Mouse (Mus musculus) Patski (cell line): ENCODE measurements around the gene Copz2. TPM values are rescaled to one million over a fixed set of nuclear protein-coding genes. Genes with fewer than 3 reads are reported as not detected.
"Not testable (repeated sequence)": the region's sequence is repeated elsewhere in the genome, so short reads cannot be mapped to it uniquely, and the experiment has no call there.

Experiments
- ATAC-seq: fragments of 100-300 bp; one replicate; pipeline ENCODE4 v1.8.0; 2021
- CTCF ChIA-PET: fragments of 350-600 bp; sonication (Branson Sonifier 250); formaldehyde crosslinking; loops from one replicate; lab custom pipeline; 2022; ENCODE audit warnings: inconsistent platforms; lab: Charles Lee
- POLR2A ChIA-PET: fragments of 350-600 bp; sonication (Branson Sonifier 250); formaldehyde crosslinking; loops from one replicate; lab custom pipeline; 2022; ENCODE audit warnings: antibody characterized with exemption, inconsistent platforms; lab: Charles Lee
- DNase-seq: peaks from one replicate; pipeline ENCODE4 v3.0.0-alpha.2; 2011; ENCODE audit warnings: low read depth, low spot score
- H3K27me3 ChIP-seq: fragments of 371-371 bp; one replicate; pipeline ENCODE4 v1.5.1; 2021
- CTCF ChIP-seq: fragments of 100-300 bp; IDR thresholded peaks from one replicate; pipeline ENCODE4 v1.5.1; 2021
- in situ Hi-C: fragments of 300-500 bp; cut with MboI; formaldehyde crosslinking; loops from 3 replicates; pipeline ENCODE4 v1.11.1; 2018; ENCODE audit warnings: low pct_unique_long_range_greater_than_20kb, mixed read lengths
- polyA plus RNA-seq: library from polyadenylated mRNA; unstranded; gene quantifications from one replicate; pipeline ENCODE4 v1.2.3, GENCODE M21; 2021

Gene Copz2
- polyA plus RNA-seq, 1 experiment from 2014 or later: 56.7 TPM

DNA sequence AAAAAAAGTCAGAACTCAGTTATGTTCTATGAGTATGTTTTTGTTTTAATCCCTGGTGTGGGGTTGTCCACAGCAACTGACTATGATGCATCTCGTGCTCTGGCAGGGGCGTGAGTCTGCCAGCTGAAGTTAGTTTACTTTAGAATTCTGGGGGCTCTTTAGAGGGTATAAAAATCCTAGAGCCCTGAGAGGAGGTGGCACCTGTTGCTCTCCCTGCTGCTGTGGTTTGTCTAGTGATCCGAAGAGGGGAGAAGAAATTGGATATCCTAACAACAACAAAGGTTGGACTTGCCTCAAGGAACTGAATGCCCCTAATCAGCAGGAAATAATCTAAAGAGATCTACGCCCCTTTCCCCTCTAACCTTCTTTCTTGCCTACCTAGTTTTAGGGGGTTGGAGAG lies 11.3 kb upstream of the Copz2 start:
- no peaks in the 10 kb centered on the region for H3K27me3 ChIP-seq
- POLR2A ChIA-PET: interaction anchor here (1.3 to 1.4 kb wide), 2 partner anchors 24 to 588 kb away, joined by 3 read pairs; no protein-coding TSS in a partner anchor
- CTCF ChIA-PET: interaction anchor here (0.9 to 1.9 kb wide), 3 partner anchors 19 to 72 kb away, joined by 3 to 5 read pairs (median 3); no protein-coding TSS in a partner anchor
- in situ Hi-C loops: no loop called here
- ATAC-seq: no peak
- TF ChIP-seq CTCF: no peak
- DNase-seq: no peak

DNA sequence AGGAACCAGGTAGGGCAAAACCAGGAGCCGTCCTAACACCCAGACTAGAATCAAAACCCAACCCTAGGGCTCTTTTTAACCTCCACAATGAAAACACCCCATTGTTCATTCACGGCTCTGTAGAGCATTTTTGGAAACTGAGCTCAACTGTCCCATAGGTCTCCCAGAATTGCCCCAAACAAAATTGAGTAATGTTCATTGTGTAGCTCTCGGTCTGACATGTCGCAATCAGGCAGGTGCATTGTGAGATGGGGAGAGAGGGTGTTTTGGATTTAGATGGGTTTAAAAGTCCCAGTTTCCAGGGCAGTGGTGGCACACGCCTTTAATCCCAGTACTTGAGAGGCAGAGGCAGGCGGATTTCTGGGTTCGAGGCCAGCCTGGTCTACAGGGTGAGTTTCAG lies 10.2 kb upstream of the Copz2 start:
- no peak for ATAC-seq
- in situ Hi-C loops: no loop called here
- no peak for TF ChIP-seq CTCF
- DNase-seq: no peak
- CTCF ChIA-PET: interaction anchor here (0.9 to 1.9 kb wide), 3 partner anchors 18 to 73 kb away, joined by 3 to 5 read pairs (median 3); no protein-coding TSS in a partner anchor
- H3K27me3 ChIP-seq: no peaks in the 10 kb centered on the region
- POLR2A ChIA-PET: interaction anchor here (1.0 kb wide), 1 partner anchor 9 kb away, joined by 4 read pairs; no protein-coding TSS in a partner anchor

GRCm38 (mm10) chr11:96839877-96840276 lies 9.8 kb upstream of the Copz2 start:
- no peak for TF ChIP-seq CTCF
- in situ Hi-C loops: no loop called here
- H3K27me3 ChIP-seq: no peaks in the 10 kb centered on the region
- POLR2A ChIA-PET: interaction anchor here (0.9 to 1.0 kb wide), 2 partner anchors 9 to 18 kb away, joined by 3 to 4 read pairs; no protein-coding TSS in a partner anchor
- ATAC-seq (no peak), DNase-seq (no peak)
- CTCF ChIA-PET: interaction anchor here (1.4 to 1.9 kb wide), 2 partner anchors 18 to 43 kb away, joined by 3 to 5 read pairs; no protein-coding TSS in a partner anchor

- no peak for TF ChIP-seq CTCF
- H3K27me3 ChIP-seq: no peaks in the 10 kb centered on the region
- no peak for DNase-seq
- ChIA-PET CTCF (interaction anchor here (1.9 kb wide), 1 partner anchor 17 kb away, joined by 5 read pairs; no protein-coding TSS in a partner anchor), POLR2A (interaction anchor here (0.9 to 1.7 kb wide), 2 partner anchors 16 to 19 kb away, joined by 3 read pairs; no protein-coding TSS in a partner anchor)
- in situ Hi-C loops: no loop called here
- ATAC-seq: no peak
Observed at GRCm38 (mm10) chr11:96840290-96840689, 9.4 kb upstream of the Copz2 start.

DNA sequence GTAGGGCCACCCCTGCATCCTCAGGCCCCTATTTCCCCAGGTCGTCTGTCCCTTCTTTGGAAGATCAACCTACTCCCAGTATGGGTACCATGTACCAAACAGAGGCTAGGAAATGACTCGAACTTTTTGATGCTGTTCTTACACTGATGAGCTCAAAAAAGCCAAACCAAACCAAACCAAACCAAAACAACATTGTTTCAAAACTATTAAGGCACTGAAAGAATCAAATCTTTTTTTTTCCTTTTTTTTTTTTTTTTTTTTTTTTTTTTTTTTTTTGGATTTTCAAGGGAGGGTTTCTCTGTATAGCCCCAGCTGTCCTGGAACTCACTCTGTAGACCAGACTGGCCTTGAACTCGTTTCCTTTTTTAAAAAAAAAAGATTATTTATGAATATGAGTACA lies 6.0 kb upstream of the Copz2 start:
- H3K27me3 ChIP-seq: no peaks in the 10 kb centered on the region
- ChIA-PET CTCF (no interaction called here), POLR2A (interaction anchor here (0.6 kb wide), 1 partner anchor 82 kb away, joined by 3 read pairs; no protein-coding TSS in a partner anchor)
- in situ Hi-C loops: no loop called here
- no peak for TF ChIP-seq CTCF
- no peak for ATAC-seq
- DNase-seq: no peak

- no peaks in the 10 kb centered on the region for H3K27me3 ChIP-seq
- ATAC-seq: no peak
- DNase-seq: no peak
- in situ Hi-C loops: no loop called here
- POLR2A ChIA-PET: interaction anchor here (1.1 kb wide), 1 partner anchor 16 kb away, joined by 3 read pairs; no protein-coding TSS in a partner anchor
- CTCF ChIA-PET: interaction anchor here (1.2 kb wide), 1 partner anchor 10 kb away, joined by 4 read pairs; no protein-coding TSS in a partner anchor
- no peak for TF ChIP-seq CTCF
Observed at GRCm38 (mm10) chr11:96847240-96847639, 2.4 kb upstream of the Copz2 start.

DNA sequence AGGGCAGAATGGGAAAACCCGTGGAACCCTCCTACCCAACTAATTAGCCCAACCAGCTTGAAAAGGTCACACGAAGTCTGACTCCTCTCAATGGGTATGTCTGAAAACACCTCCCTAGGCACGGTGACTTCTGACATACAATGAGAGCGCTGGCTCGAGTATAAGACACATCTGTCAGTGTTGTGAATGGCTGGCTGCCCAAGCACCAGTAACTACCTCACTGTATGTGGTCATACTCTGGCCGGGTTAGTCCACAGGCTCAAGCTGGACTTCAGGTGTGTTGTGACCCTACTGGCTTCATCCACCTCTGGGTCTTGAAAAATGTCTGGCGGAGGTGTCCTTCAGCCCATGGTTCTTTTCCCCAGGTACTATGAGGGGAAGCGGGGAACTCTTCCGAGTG lies 976 bp upstream of the Copz2 start:
- in situ Hi-C loops: no loop called here
- no peak for DNase-seq
- no peak for TF ChIP-seq CTCF
- no peaks in the 10 kb centered on the region for H3K27me3 ChIP-seq
- POLR2A ChIA-PET: no interaction called here
- CTCF ChIA-PET: no interaction called here
- no peak for ATAC-seq

GRCm38 (mm10) chr11:96849145-96849544 lies 525 bp upstream of the Copz2 start:
- in situ Hi-C loops, CTCF ChIA-PET, DNase-seq, H3K27me3 ChIP-seq, ATAC-seq: not testable (repeated sequence)
- POLR2A ChIA-PET: interaction anchor here (1.0 kb wide), 1 partner anchor 12 kb away, joined by 3 read pairs; no protein-coding TSS in a partner anchor

DNA sequence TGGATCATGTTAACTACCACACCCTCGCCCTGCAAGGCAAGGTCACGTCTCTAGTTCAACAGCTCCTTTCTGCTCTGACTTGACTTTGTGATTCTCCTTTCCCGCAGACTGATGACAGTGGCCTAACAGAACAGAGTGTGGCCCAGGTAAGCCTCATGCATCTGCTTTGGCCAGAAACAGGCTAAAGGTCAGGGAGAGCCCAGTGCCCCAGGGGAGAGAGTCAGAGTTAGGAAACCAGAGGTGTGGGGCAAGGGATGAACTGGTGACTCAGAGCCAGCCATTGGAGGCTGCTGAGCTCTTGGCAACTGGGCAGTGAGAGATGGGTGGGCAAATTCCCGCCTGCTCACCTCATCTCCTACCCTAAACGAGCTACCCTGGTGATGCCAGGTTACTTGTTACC lies 7.8 kb downstream of the Copz2 start:
- POLR2A ChIA-PET: interaction anchor here (0.8 to 1.0 kb wide), 2 partner anchors 33 to 64 kb away, joined by 4 read pairs; no protein-coding TSS in a partner anchor
- H3K27me3 ChIP-seq: no peaks in the 10 kb centered on the region
- in situ Hi-C loops: no loop called here
- CTCF ChIA-PET: interaction anchor here (1.1 to 1.2 kb wide), 2 partner anchors 11 to 18 kb away, joined by 4 to 5 read pairs; no protein-coding TSS in a partner anchor
- no peak for TF ChIP-seq CTCF
- ATAC-seq (no peak), DNase-seq (no peak)

DNA sequence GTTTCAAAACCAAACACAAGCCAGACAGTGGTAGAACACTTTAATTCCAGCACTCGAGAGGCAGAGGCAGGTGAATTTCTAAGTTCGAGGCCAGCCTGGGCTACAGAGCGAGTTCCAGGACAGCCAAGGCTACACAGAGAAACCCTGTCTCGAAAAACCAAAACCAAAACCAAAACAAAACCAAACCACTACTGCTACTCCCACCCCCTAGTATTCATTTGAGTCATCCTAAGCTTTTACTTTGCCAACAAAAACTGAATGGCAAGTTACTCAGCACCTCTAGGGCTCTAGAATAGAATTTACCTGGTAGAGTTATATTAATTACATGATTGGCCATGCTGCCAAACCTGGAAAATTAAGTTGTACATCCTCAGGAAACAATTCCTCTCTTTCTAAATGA lies 10.0 kb downstream of the Copz2 start:
- DNase-seq (no peak), ATAC-seq (no peak)
- ChIA-PET CTCF (interaction anchor here (1.0 to 3.4 kb wide), 2 partner anchors 38 to 79 kb away, joined by 3 to 12 read pairs; no protein-coding TSS in a partner anchor), POLR2A (interaction anchor here (0.5 kb wide), 1 partner anchor 68 kb away, joined by 3 read pairs; no protein-coding TSS in a partner anchor)
- TF ChIP-seq CTCF: no peak
- in situ Hi-C loops: loop anchor here (5.0 kb wide), 3 partner anchors 82 to 557 kb away; partner anchors contain the start of genes Hoxb5 and Snx11
- no peaks in the 10 kb centered on the region for H3K27me3 ChIP-seq
